Mouse (Mus musculus) thymus, postnatal 0 days (tissue): Measurements from ENCODE around the gene Park7. TPM values are rescaled to one million over a fixed set of nuclear protein-coding genes. Genes with fewer than 3 reads are reported as not detected.
A peak's percentile ranks its signal among the peaks of the same experiment; 100 is the strongest.
"Not testable (repeated sequence)": the region's sequence is repeated elsewhere in the genome, so short reads cannot be mapped to it uniquely, and the experiment has no call there.

Source experiments
- DNase-seq: peaks from one replicate; pipeline ENCODE4 v3.0.0-alpha.2; 2015; ENCODE audit warnings: low spot score
- polyA plus RNA-seq: library from polyadenylated mRNA; unstranded; fragments of >200 nt; fragmentation: Nextera tagmentation; extraction: Ambion mirVana; gene quantifications from 2 replicates; pipeline ENCODE4 v1.2.1, GENCODE M21; 2015

Park7 gene
- polyA plus RNA-seq, 1 experiment from 2014 or later: 509 TPM

DNA sequence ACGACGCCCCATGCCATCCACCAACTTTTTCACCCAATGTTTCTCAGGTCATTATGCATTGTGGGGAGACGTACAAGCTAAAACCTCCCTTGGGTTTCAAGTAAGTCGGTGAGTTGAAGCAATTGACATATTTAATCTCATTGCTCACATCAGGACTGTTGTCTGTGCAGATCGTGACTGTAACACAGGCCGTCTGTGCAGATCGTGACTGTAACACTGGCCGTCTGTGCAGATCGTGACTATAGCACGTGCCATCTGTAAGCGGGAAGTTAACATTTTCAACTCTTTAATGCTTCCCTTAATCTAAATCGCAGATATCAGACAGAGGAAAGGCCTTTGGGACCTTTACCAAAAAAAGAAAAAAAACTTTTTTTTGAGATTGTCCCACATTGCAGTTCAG, 494 bp downstream of the Park7 start:
- DNase-seq: no peak

DNA sequence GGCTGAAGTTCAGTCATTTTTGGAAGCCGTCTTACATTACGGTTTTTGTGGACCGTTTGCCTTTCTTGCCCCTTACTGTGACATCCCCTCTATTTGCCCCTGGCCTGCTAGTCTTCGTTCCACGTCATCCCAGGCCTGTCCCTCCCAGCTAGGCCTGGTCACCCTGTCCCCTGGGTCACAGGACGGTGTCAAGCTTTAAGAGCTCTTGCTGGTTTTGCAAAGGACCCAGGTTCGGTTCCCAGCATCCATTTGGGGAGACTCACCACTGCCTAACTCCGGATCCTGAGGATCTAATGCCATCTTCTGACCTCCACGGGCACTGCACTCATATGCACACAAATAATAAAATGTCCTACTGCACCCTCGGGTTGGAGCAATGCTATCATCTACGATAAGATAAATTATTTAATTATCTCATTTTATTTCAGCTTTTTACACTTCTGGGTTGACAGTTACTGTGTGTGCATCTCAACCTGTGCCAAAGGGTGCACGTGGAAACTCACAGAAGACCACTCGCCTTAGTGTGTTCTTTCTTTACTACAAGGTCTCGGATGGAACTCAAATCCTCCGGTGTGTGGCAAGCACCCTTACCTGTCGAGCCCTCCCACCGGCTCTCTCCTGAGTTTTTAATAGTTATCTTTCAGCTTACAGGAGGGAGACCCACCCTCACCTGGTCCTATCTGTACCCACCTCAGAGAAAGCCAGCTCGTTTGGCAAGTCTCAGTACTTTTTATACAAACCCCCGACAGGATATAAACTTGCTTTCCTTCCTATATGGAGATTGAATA, 3.9 kb downstream of the Park7 start:
- DNase-seq: no peak

DNA sequence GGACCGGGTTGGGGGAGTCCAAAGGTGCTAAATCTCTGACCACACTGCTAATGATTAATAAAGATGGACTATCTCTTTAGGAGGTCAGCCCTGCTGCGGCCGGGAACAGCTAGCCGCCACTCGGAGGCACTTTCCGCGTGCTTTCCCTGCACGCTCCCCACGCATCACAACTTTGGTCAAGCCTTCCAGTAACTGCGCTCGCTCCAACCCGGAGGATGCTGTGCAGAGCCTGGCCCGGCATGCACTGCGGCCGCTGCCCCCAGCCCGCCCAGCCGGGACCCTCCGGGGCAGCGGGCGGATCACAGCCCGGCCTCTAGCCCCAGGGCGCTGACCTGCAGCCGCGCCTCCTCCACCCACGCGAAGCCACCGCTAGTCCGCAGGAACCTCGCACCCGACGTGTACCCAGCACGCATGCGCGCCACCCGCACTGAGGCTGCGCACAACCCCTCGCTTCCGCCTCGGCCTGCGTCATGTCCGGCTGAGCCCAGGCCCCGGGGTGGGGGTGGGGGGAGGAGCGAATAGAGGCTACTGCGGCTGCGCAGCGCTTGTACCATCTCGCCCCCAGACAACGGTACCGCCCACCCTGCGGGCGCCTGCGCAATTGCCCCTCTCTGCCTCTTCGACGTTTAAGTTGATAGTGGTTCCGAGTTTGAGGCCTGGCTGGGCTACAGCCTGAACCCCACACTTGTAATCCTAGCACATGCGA, 4.6 kb downstream of the Park7 start:
- DNase-seq: peak; percentile 99

DNA sequence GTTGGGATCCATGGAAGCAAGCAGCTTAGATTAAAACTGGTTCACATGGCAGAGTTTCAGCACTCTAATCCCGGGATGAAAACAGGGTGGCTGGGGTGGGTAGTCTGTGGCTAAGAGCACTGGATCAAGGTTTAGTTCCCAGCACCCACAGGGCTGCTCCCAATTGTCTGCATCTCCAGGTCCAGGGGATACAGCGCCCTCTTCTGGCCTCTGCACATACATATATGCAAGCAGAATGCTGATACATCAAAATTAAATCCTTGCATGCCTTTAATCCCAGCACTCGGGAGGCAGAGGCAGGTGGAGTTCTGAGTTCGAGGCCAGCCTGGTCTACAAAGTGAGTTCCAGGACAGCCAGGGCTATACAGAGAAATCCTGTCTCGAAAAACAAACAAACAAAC, 5.7 kb downstream of the Park7 start:
- DNase-seq: not testable (repeated sequence)

DNA sequence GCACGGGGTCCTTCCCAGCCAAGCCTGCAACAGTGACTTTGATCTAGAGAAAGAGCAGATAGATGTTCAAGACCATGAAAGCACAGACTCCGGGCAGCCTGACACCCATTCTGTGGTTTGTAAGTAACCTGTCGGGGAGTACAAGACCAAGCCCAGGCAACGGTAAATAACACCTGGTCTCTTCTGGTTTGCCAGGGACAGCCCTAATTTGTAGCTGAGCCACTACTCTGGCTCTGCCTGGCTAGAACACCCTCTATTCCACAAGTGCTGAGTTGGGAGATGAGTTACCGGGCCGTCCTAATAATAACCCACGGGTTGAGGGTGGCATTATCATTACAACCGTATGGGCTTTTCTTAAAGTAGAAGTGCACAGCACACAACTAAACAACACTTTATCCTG, 7.1 kb downstream of the Park7 start:
- DNase-seq: no peak

DNA sequence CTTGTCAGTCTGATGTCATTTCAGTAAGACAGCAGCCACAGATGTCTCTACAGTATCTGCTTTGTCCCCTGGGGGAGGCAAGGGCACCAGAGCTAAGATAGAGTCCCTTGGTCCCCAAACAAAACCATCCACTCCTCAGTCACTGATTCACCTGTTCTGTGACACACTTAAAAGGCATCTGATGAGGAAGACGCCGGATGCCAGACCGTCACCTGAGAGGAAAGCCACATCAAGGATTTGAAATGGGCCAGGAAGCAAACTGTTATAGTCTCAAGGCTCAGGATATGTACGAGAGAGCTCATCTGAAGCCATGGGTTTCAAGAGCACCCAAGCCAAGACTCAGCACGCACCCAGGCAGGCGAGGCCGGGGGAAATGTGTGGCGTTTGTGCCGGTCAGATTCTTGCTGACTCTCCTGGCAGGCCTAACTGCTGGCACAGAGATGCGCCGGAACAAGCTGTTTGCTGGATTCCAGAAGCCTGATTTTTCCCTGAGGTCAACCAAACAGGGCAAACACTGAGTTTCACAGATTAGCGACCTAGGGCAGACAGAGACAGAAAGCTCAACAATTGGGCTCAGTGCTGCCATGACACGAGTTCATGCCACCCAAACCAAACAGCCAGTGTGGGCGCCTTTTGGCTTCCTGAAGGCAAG, 11.0 kb downstream of the Park7 start:
- DNase-seq: peak; percentile 43

DNA sequence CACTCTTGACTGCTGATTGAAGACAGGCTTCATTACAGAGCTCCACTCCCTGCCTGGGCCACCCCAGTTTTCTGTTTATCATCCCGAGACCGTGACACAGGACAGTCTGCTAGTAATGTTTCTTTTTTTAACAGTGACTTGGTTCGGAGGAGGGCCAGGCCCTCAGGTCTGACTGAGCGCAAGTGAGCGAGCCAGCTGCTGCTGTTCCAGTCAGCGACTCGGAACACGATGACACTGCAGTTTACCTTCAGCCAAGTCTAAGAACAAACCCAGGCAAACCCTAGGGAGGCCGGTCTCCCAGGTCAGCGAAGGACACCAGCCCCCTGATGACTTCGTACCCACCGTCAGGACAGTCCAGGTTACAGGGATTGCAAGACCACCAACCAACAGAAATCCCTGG, 12.2 kb downstream of the Park7 start:
- no peak for DNase-seq

DNA sequence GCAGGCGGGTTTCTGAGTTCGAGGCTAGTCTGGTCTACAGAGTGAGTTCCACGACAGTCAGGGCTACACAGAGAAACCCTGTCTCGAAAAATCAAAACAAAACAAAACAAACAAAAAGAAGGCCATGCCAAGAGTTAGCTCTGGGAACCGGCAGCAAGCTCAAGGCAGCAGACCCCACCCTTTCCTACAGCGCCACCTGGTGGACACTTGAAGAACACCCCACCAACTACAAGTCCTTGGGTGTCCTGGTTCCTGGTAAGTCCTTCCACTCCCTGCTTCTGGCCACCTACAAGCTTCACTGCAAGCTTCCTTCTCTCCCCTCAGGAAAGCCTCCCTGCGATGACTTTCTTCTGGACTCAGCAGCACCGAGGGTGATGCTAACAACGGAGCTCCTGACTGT, 12.6 kb downstream of the Park7 start:
- DNase-seq: peak; percentile 80

DNA sequence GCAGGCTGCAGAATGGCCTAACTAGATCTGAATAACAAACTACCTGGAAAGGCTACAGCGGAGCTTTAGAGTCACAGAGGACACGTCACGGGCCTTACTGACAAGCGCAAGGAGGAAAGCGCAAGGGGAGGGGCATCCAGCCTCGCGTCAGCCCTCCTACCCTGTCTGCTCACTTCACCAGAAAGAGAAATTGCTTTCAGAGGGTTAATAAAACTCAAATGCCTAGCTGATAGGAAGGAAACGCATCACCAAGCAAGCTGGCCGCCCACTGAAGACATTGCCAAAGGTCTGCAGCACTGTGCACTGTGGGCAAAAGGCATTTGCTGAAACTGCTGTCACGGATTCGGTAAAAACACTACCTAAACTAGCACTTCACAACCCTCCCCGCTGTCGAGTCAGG, 13.8 kb downstream of the Park7 start:
- DNase-seq: no peak

DNA sequence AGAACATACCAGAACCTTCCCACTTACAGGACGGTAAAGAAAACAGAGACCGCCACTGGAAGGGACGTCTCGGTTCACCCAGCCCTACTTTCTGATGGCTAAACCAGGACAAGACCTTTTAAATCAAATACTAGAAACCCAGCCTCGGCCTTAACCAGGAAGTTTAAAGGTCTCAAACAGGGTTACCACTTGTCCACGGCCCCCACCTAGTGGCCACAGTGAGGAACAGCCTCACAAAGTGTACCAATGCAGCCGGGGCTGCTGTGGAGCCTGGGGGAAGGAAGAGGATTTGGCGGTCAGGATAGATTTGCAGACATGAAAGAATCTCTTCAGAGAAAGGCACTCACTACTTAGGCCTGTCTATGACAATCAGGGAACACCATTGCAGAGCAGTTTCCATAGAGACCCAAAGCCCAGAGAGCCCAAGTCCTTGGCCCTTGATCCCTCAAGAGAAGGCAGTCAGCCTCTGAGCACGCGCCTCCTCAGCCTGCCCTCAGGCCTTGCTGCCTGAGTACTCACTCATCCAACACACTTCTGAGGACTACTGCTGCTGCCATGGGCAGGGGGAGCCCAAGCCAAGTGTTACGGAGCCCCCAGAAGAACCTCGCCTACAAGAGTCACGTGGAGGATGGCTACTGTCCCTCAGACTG, 15.4 kb downstream of the Park7 start:
- peak; percentile 84 for DNase-seq

DNA sequence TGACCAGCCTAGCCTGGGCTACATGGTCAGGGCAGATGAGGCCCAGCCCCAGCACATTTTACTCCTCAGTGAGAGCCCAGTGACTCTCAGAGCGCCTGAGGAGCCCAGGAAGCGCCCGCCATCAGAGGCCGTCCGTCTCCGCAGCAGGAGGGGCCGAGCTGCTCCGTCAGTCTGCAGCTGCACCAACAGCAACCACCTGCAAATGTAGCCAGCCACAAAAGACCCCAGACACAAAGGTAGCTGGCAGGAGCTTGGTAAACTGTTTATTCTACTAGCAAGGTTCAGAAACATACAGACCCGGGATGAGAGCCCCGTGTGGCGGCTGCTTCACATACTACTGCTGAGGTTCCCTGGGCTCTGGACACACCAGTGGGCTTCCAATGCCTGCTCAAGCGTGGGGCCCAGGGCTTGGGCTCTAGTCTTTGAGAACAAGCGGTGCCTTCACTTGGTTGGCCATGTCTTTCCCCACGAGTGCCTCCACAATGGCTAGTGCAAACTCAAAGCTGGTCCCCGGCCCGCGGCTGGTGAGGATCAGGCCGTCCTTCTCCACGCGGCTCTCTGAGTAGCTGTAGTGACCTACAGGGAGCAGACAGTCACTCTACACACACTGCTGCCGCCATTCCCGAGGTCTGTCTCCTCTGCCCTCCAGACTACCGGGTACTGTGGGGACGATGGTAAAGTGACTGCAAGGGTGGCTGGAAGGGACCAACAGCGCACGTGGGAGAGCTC, 17.2 kb downstream of the Park7 start:
- peak; percentile 85 for DNase-seq

DNA sequence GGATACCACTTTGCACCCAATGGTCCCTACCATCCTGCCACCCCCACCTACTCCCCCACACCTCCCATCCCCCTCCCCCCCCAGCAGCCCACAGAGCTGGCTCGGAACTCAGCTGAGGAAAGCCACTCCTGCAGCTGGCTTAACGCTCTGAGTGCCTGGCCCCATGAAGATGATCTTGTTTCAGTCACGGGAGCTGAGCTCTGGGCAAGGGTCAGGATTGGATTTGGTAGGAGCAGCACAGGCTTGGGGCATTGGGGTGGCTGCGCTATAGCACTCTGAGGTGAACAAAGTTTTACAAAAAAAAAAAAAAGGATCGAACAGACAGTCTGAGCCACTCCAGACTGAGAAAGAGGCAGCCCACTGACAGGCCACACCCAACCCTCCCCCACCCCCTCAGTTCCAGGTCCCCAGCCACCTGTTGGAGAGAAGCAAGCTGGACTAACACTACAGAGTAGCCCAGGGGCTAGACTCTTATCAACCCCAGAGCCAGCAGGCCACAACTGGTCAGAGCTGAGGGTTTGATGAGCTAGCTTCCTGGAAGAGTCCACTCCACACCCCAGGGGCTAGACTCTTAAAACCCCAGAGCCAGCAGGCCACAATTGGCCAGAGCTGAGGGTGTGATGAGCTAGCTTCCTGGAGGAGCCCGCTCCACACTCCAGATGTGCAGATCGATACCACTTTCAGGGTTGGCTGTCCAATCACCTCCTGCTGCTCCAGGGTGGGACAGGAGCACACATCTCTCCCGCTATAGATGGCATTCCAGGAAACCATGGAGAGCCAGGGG, 19.3 kb downstream of the Park7 start:
- no peak for DNase-seq

DNA sequence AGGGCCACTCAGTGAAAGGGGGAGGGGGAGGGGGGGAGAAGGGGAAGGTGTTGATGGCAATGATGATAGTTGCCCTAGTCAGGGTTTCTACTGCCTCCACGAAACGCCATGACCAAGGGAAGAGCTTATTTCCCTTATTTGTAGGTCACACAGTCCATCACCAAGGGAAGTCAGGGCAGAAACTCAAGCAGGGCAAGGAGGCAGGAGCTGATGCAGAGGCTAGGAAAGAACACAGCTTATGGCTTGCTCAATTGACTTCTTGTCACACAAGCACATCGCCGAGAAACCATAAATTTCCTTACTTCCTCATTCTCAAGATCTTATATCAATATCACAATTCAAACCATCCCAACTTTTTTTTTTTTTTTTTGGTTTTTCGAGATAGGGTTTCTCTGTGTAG, 22.9 kb downstream of the Park7 start:
- DNase-seq: no peak

DNA sequence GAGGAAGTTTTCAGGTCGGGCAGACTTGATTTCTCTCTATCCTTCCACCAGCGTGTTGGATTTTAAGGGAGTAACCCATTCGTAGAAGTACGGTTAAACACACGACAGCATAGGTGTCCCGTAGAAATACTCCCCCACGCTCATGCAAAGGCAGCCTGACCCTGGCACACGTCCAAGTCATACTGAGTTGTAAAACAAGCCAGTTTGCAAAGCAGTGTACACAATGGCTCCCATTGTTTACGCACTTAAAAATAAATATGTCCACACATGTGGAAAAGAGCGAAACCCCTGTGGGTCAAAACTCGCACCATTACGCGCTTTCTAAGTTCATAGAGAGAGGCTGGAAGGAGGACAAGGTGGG, 24.3 kb downstream of the Park7 start:
- no peak for DNase-seq

DNA sequence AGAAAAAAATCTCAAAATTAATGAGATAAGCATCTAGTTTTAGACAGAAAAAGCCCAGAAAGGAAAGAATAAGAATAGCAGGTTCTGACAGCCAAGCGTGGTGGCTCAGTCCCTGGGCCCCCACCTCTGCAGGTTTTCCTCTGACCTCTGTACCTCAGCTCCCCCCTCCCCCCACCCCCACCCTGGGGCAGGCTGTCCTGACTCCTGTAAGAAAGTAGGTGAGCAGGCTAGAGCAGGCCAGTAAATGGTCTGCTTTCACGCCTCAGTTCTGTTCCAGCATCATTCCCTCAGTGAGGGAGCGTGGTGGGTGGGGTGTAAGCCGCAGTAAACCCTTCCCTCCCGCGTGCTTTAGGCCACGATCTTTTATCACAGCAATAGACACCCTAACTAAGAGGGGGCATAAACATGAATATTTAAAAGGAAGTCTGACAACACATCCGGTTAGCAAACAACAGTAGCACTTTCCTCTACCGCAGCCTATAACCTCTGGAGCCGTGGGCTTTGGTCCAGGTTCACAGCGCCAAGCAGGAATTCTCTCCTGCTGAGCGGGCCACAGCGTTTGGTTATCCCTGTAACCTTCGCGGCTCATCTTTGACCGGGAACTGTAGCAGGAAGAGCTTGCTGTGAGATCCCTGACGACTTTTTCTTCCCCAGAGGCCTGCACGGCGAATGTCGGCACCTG, 24.8 kb downstream of the Park7 start:
- no peak for DNase-seq

DNA sequence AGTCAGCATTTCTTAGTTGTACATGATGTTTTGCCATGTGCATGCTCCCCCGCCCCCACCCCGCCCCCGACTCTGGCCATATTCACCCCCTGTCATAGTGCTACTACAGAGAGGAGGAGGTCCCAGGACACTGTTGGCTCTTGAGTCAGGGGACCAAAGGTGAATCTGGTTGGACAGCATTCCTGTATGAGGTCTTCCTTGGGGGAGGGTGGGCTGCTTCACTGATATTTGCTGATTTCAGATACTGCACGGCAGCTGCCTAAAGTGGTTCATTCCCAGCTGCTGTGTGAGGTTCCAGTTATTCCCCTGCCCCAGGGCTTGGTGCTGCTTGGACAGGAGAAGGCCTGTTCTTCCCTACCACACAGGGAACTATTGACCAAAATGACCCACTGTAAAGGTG, 25.7 kb downstream of the Park7 start:
- DNase-seq: no peak

DNA sequence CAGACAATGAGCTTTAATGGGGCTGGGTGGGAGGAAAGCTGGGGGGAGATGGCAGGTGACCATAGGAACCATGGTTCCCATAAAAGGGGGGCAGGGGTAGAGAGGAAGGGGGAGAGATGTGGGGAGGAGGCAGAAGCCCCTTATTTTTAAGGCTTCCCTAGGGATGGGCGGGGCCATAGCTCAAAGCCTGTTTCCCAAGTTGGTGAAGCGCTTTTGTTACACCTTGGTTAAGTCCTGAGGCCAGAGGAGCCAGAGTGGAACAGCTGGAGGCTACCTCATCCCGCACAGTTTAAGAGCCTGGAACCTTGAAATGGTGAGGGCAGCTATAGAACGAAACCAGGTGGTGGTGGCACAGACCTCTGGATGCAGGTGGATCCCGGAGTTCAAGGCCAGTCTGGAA, 26.3 kb downstream of the Park7 start:
- DNase-seq: no peak

DNA sequence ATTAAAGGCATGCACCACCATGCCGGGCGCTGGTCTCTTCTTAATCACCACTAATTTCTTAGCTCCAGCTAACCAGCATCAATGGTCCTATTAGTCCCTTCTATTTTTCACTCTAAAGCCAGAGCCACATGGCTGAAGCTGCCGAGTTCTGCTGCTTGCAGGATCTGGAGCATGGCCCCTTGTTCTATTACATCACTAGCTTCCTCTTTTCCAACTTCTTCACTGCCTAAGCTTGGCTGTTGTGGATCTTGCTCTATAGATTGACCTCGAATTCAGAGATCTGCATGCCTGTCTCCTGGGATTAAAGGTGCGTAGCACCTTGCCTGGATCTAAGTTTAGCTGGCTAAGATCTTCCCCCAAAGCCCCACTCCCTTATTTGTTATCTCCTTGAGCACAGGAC, 31.6 kb downstream of the Park7 start:
- no peak for DNase-seq

DNA sequence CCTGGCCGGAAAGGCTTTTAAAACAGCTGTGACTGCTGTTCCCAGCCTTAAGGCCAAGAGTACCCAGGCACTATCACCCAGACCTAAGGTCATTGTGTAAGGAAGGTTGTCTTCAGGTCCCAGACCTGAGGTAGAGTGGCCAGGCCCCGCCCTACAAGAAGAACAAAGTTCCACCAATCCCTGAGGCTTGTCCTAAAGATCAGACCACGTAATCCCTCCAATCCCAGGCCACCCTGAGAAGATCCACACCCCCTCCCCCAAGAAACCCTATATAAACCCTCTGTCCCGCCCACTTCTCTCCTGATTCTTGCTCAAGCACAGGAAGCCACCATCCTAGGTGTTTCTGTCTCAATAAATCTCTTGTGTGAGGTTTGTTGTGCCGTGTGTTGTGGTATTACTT, 33.9 kb downstream of the Park7 start:
- DNase-seq: no peak

DNA sequence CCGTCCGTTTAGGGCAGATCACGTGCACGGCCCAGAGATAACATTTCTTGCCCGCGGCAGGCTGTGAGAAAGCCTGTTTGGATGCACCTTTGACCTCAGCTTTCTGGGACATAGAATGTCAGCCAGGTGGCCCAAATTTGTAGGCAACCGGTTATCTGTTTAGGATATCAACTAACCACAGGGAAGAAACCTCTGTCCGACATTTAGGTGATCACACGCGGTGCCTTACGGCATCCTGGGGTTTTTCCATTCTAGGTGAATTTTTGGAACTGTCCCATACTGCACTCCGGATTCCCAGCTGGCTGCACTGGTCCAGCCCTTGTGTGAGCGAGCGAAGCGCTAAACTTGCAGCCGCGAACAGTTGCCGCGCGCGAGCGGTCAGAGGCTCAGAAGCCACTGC, 34.6 kb downstream of the Park7 start:
- DNase-seq: no peak
